Mouse (Mus musculus) CD4-positive, CD25-positive, alpha-beta regulatory T cell, adult 4 months (primary cell): ENCODE results near the gene Sh3bp5l. TPM values are rescaled to one million over a fixed set of nuclear protein-coding genes. Genes with fewer than 3 reads are reported as not detected.
"Not testable (repeated sequence)": the region's sequence is repeated elsewhere in the genome, so short reads cannot be mapped to it uniquely, and the experiment has no call there.

Source experiments
- ATAC-seq: one replicate; pipeline ENCODE4 v1.8.0; 2017
- polyA plus RNA-seq, 2 experiments: library from polyadenylated mRNA; unstranded; fragments of 100-300 nt; shearing (Covaris generic); gene quantifications; one replicate each; pipeline ENCODE4 v1.2.1; 2017

Sh3bp5l gene
- polyA plus RNA-seq, 2 experiments from 2014 or later, result 5.3 to 6.3 TPM

DNA sequence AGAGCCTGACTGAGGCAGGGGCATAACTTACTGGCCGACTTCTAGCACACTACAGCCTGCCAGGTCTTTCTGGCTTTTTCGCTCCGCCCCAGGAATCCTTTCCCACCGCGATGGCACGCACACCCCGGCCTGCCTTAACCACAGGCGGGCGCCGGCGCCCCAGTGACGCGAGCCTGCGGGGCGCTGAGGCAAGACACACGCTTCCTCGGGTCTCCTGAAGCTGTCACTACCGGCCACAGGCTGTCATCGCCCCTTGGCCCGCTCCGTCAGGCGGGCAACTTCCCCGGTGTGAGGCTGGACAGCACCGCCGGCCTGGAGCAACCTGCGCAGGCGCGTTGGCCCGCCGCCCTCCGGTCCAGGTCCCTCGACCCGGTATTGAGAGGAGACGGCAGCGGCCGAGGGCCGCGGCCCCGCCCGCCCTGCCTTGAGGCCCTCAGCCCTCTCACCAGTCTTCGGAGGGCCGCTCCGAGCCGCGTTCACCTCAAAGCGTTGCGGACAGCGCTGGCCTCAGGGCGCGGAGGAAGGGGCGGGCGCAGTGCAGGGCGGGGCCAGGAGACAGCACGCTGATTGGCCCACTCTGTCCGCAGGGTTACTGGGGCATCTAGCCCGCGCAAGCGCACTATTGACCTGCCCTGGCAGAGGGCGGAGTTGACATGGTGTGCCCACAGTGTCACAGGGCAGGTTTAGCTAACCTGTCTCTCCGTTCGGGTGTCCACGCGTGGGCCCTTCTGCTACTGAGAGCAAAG lies 7.5 kb upstream of the Sh3bp5l start:
- peak; percentile 94 for ATAC-seq

DNA sequence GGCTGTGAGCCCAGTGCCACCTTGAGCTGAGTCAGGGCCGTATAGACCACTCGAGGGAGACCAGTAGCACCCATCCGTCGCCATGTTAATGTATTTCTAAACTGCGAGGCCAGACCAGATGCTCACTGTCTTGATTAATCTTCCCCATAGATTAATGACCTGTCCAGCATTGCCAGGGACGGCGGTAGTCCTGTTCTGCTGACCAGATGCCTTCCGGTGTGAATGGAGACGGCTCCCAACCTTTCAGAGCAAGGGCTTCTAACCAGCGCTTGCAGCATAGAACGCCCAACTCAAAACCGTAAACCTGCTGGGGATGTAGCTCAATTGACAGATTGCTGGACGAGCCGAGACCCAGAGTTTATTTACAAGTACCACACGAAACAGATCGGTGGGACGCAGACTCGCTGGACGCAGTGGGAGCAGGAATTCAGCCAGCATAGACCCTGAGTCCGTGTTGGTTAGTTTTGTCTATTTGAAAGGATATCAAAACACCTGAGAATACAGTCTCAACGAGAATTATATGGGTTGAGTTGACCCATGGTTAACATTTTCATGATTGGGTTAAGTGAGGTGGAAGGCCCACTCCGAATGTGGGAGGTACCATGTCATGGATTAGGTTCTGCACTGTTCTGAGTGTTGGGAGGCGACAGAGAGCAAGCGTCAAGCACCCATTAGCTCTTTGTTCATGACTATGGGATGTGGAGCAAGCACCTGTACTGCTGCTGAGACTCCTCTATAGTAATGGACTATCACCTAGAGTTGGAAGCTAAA lies 6.8 kb upstream of the Sh3bp5l start:
- peak; percentile 8 for ATAC-seq

DNA sequence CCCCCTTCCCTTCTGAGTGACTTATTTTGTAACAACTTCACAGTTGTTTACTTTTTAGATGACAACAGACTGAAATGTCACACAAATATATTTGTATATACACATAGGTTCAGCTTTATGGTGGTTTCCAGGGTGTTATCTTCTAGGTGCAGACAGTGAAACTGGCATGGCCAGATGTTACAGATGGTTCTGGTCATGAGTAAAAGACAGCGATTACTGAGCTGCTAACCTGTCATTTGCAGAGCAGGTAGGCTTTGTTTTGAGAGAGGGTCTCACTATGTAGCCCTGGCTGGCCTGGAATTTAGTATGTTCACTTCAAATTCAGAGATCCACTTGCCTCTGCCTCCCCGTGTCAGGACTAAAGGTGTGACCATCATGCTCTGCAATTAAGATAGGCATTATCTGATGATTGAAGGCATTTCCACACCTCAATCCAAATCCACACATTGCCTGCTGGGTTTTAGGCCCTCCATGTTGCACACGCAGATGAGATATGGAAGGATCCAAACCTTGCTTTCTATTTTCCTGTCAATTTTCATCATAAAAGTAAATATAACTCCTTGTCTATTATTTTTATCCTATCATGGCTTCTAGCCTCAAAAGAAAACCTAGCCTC lies 5.8 kb upstream of the Sh3bp5l start:
- no peak for ATAC-seq

DNA sequence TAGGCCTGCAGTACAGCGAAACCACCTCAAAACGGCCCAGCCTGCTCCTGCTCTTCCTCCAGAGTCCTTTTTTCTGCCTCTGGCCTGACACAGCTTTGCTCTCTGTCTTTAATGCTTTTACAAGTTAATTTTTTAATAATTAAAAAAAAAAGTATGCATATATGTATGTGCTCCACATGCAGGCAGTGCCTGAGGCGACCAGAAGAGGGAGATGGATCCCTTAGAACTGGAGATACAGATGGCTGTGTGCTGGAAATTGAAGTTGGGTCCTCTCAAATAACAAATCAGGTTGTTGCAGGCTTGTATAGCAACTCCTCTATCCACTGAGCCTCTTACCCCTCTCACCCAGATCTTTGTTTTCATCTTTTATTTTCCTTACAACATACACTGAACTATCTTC lies 3.7 kb upstream of the Sh3bp5l start:
- no peak for ATAC-seq

DNA sequence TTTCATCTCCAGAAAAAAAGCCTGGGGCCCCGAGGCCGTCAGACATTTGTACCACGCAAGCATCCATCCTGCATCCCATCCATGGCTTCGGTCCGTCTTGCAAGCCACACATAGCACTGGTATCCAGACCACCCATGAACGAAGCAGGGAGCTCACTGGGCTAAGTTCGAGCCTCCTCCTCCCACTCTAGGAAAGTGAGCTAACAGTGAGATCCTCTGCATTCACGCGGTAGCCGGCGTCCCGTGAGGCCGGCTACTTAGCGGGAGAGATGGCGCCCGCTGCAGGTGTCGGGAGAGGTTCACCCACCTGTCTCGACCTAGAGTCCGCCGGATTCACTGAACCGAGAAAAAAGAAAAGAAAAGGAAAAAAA lies 633 bp upstream of the Sh3bp5l start:
- ATAC-seq, result peak; percentile 22

DNA sequence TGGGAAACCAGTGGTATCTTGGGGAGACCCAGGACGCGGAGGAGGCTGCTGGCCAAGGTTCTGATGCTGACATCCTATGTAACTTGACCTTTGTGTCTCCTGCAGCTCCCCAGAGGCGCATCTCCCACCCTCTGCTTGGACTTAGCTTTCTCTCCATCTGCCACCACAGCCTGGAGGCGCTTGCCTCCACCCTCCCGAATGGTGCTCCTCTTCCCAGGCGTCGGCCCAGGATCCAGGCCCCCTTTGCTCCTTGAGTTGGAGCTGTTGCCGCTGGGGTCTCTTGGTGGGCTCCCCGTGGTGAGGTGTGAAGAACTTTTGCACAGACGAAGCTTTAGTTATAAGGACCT lies 598 bp downstream of the Sh3bp5l start:
- no peak for ATAC-seq

DNA sequence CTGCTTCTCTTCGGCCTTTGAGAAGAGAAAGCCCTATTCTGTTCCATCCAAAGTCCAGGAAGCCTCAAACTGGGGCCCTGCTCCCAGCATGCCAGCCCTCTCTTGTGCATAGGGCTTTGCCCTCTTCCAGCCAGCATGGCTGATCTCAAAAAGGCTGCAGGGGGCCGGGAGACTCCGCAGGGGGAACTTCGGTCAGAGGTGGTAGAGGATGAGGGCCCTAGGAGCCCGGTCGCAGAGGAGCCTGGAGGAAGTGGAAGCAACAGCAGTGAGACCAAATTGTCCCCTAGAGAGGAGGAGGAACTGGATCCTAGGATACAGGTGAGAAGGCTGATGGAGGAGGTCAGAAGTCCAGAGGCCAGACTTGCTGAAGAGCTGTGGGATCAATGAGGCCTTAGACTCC lies 1.0 kb downstream of the Sh3bp5l start:
- ATAC-seq, result no peak

DNA sequence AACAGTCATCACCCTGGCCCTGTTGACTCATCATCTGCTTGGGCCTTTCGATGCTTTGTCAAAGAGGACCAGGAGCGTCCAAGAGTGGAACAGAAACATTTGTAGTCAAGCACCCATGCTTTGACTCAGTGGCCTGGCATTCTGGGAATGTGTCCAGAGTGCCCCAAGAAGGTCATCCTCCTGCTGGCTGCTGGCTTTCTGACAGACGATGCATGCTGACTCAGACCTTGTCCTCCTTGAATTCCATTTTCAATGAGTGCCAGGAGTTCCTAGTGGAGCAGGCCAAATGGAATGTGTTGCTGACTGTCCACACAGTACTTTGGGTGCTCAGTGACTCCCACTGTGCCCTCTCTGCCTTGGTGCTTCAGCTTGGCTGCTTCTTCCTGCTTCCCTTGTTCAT lies 4.2 kb downstream of the Sh3bp5l start:
- ATAC-seq, result no peak

DNA sequence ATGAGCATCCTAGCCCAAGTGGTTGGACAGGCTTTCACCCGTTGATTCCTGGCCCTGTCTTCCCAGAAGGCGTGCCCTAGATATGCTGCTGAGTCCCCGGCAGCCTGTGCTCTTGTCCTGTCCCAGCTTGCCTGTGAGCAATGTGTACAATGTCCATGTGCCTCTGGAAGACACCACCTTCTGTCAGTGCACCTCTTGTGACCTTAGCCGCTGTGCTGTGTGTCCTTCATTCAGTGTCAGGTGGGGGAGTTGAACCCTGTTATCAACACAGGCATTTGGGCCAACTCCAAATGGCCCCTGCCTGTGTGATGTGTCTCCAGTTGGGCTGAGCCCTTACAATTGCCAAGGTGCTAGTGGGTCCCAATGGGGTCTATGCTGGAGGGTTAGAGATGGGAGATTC lies 16.2 kb downstream of the Sh3bp5l start:
- no peak for ATAC-seq

DNA sequence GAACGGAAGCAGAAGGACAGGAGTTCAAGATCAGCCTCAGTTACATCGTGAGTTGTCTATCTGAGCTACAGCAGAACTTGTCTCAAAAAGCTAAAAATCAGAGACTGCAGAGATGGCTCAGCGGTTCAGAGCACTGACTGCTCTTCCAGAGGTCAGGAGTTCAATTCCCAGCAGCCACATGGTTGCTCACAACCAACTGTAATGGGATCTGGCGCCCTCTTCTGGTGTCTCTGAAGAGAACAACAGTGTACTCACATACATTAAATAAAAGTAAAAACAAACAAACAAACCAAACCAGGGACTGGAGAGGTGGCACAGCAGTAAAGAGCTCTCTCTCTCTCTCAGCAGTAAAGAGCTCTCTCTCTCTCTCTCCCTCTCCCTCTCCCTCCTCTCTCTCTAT lies 20.1 kb downstream of the Sh3bp5l start:
- ATAC-seq, result no peak

DNA sequence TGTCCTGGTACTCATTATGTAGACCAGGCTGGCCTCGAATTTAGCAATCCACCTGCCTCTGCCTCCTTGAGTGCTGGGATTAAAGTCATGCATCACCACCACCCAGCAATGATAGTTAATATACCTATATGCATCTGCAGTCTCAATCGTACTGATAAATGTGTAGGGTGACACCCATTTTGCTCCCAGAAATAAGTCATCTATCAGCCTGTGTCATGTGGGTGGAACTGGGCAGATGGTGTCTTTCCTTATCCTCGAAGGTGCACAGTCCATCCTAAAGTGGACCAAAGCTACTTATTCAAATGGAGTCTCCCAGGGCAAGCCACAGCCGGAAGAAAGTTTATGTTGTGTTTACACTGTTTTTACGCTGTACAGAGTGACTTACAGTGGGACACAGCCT lies 20.7 kb downstream of the Sh3bp5l start:
- ATAC-seq, result no peak

DNA sequence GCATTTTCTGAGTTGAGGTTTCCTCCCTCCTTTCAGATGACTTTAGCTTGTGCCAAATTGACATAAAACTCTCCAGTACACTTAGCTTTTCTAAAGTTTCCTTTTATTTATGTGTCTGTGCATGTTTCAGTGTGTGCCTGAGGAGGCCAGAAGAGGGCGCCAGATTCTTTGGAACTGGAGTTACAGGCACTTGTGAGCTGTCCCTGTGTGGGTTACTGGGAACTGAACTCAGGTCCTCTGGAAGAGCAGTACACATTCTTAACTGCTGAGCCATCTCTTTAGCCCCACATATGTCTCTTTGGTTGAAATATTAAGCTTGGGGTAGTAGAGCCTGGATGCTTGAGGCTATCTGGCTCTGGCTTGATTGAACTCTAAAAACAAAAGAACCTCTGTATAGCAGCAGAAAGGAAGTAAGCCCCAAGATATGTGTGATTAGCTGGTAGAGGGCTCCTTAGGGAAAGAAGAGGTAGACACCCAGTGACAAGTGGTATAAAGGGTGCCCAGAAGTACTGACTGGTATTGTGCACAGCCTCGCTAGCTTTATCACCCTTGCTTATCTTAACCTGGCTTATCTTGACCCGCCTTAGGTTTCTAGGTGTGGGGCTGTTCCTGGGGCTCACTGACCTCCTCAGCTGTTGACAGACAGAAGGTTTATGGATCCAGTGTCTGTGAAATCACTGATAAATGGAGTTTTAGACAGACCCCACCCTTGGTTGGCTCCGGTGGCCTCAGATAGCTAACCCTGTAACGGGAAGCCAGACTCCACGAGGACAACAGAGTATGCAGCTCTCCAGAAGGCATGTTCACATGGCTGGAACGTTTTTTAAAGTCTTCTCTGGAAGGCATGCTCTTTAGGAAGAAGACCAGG lies 22.4 kb downstream of the Sh3bp5l start:
- no peak for ATAC-seq

DNA sequence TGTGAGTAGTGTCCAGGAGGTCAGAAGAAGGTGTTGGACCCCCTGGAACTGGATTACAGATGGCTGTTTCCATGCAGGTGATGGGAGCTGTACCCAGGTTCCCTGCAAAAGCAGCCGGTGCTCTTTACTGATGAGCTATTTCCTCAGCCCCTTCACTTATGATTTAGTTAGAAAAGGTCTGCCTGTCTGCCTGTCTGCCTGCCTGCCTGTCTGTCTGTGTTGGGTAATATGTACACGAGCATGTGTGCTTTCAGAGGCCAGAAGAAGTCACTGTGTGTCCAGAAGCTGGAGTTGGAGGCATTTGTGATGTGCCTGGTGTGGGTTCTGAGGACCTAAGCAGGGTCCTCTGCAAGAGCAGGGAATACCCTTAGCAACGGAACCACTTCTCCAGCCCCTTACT lies 23.2 kb downstream of the Sh3bp5l start:
- ATAC-seq, result no peak

DNA sequence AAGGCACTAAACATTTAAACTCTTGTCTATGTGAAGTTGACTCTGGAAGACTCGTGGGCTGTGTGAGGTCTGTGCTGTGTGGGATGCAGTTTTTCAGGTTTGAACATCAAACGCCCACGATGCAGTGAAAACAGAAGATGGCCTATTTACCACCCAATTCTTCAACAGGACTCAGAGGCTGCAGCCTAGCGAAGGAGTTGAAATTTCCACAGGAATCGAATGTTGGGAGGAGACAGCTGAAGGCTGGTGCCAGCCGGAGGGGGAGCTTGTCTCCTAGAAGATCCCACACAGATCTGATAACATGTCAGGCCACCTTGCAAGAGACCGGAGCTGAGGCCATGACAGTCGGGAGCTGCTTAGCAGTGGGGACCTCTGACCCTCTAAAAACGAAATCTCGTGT lies 24.0 kb downstream of the Sh3bp5l start:
- ATAC-seq, result no peak

DNA sequence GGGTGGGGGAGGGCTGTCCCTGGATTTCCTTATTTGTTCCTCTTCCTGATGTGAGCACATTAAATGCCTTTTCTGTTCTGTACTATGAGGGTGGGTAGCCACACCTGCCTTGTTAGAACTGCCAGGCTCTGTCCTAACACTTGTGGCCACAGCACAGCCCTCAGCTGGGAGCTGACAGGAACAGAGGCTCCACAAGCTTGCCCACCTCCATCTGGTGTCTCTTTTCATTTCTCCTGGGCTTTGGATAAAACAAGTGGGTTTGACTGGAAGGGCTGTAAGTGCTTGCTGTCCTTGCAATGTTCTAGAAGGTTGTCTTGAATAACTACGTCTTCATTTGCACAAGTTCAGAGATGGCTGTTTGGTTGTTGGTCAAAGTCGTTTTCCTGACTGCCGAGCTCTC lies 24.4 kb downstream of the Sh3bp5l start:
- no peak for ATAC-seq

DNA sequence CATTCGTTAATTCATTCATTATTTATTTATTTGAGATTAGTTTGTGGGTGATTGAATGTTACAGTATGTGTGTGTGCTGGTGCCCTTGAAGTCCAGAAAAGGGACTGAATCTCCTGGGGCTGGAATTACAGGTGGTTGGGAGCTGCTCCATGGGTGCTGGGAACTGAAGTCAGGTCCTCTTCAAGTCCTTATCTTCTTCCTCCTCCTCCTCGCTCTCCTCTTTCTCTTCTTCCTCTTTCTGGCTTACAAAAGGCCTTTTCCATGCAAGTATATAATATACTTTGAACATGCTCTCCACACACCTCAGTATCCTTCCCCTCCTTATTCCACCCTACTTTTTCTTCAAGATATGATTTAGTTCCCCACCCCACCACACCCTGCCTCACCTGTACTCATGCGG lies 26.5 kb downstream of the Sh3bp5l start:
- no peak for ATAC-seq

DNA sequence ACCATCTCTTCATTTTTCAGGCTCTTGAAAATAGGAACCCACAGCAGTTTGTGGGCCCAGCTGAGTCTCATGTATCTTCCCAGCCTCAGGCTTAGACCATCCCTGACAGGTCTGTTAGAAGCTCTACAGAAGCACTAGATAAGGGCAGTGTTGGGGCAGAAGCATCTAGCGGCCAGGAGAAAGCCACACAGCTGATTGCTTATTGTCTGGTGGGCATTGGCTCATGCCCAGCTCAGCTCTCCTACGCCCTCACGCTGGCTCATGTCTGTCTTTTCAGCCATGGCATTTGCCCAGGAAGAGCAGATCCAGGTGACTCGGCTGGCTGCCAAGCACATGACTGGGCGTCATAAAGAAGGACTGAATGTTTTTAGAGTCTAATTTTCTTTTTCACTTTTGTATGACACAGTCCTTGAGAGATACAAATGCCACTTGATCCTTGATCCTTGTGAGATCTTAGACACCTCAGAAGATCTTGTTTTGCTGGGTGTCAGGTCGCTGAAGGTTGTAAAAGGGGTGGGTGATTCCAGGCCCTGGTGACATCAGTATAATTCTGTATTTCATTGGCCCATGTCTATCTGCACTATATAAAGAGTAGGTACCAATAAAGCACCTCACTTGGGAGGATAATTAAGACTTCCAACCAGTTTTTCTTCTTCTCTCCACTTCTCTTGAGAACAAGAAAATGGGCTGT lies 27.5 kb downstream of the Sh3bp5l start:
- no peak for ATAC-seq

DNA sequence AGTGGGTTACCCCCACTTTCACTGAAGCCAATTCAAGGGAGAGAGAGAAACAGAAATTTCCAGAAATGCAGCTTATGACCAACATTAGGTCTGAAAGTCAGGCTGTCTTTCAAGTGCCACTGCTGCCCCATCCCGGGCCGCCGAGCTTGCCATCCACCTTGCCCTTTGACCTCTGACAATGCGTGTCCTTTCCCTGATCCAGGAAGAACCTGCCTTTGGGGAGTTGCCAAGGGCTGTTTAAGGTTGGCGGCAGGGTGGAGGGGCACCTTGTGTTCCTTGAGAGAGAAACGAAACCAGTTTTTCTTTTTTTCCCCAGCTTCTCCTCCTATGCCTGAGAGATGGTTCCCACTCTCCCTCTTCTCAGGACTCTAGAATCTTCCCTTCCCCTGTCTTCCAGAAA lies 32.0 kb downstream of the Sh3bp5l start:
- ATAC-seq, result not testable (repeated sequence)

DNA sequence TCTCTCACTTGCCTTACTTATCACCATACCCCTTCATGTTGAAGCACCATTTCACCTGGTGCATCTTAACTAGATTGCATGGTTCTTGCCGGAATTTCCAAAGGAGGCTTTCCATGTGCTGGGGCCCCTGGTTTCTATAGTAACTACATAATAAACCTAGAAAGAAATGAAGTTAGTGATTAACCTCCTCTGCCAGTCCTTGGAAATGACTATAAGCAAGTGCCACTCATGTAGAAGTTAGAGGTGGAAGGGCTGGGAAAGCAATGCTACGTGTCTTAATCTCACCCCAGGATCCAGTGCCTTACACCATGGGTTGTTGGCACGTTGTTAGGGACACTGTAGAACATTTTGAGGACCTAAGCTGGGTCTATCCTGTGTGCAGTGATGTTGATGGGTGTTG lies 33.9 kb downstream of the Sh3bp5l start:
- ATAC-seq, result no peak

DNA sequence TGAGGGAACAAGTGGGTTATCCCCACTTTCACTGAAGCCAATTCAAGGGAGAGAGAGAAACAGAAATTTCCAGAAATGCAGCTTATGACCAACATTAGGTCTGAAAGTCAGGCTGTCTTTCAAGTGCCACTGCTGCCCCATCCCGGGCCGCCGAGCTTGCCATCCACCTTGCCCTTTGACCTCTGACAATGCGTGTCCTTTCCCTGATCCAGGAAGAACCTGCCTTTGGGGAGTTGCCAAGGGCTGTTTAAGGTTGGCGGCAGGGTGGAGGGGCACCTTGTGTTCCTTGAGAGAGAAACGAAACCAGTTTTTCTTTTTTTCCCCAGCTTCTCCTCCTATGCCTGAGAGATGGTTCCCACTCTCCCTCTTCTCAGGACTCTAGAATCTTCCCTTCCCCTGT lies 35.7 kb downstream of the Sh3bp5l start:
- ATAC-seq, result not testable (repeated sequence)

DNA sequence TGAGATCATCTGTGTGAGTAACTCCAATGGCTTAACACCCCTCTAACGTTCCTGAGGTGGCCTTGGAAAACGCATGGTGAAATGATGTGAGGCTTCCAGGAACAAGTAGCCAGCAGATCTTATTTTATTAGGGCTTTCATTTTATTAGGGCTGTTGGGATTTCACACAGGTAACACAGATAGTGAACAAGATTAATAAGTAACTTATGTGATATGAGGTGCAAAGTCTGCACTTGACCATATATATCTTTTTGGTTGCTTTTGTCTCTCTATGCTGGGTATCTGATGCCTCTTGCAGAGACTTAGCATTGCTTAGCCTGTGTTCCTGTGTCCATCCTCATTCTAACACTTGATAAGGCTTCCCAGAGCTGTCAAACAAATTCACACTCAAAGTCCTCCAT lies 46.7 kb downstream of the Sh3bp5l start:
- ATAC-seq, result no peak

DNA sequence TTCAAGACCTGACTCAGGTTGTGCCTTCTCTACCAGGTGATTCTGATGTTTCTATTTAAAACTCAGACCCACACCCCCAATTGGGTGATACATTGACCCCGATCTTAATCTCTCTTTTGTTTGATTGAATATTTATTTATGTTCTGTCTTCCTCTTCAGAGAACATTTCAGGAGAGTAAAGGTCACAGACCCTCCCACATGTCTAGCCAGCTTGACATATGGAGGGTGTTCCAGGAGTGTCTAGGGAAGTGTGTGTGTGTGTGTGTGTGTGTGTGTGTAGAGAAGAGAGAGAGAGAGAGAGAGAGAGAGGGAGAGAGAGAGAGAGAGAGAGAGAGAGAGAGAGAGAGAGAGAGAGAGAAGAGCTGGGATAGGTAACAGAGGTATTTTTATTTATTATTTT lies 47.2 kb downstream of the Sh3bp5l start:
- ATAC-seq, result no peak
